Mouse (Mus musculus) heart, embryonic 12.5 days (tissue): ENCODE results near the gene Lrrc4b. TPM values are rescaled to one million over a fixed set of nuclear protein-coding genes. Genes with fewer than 3 reads are reported as not detected.

Experiments
- ATAC-seq: fragments of 200-750 bp; cut with Nextera tagmentation; 2 replicates; pipeline ENCODE4 v1.8.0; 2017; ENCODE audit warnings: moderate TSS enrichment, moderate library complexity; ENCODE audit not compliant: insufficient number of reproducible peaks, low FRiP score
- H3K27ac ChIP-seq: fragments of 300-500 bp; sonication (generic); 2 replicates; pipeline ENCODE4 v1.5.1; 2016; ENCODE audit warnings: mild to moderate bottlenecking, moderate library complexity; ENCODE audit not compliant: poor library complexity, severe bottlenecking
- H3K27me3 ChIP-seq: fragments of 300-500 bp; sonication (generic); replicated peaks from 2 replicates; pipeline ENCODE4 v1.6.1; 2016; ENCODE audit warnings: mild to moderate bottlenecking, moderate library complexity
- H3K36me3 ChIP-seq: fragments of 300-500 bp; sonication (generic); 2 replicates; pipeline ENCODE4 v1.6.1; 2016; ENCODE audit warnings: mild to moderate bottlenecking, moderate library complexity
- H3K4me1 ChIP-seq: fragments of 300-500 bp; sonication (generic); replicated peaks from 2 replicates; pipeline ENCODE4 v1.6.1; 2016; ENCODE audit warnings: mild to moderate bottlenecking
- H3K4me2 ChIP-seq: fragments of 300-500 bp; sonication (generic); 2 replicates; pipeline ENCODE4 v1.6.1; 2016; ENCODE audit warnings: mild to moderate bottlenecking, moderate library complexity
- H3K4me3 ChIP-seq: fragments of 300-500 bp; sonication (generic); 2 replicates; pipeline ENCODE4 v1.5.1; 2016; ENCODE audit warnings: mild to moderate bottlenecking
- H3K9ac ChIP-seq: fragments of 300-500 bp; sonication (generic); 2 replicates; pipeline ENCODE4 v1.6.1; 2016; ENCODE audit warnings: mild to moderate bottlenecking, moderate library complexity
- H3K9me3 ChIP-seq: fragments of 300-500 bp; sonication (generic); replicated peaks from 2 replicates; pipeline ENCODE4 v1.6.1; 2016; ENCODE audit warnings: mild to moderate bottlenecking, moderate library complexity
- microRNA-seq: library from miRNA; unstranded; fragments of <30 nt; microRNA quantifications from one replicate; pipeline ENCODE4, GENCODE M21; 2017
- polyA plus RNA-seq: library from polyadenylated mRNA; unstranded; fragments of >200 nt; fragmentation: Nextera tagmentation; extraction: Ambion mirVana; gene quantifications from 2 replicates; pipeline ENCODE4 v1.2.1, GENCODE M21; 2016

The Lrrc4b gene
- polyA plus RNA-seq, 1 experiment from 2014 or later: 2.3 TPM

DNA sequence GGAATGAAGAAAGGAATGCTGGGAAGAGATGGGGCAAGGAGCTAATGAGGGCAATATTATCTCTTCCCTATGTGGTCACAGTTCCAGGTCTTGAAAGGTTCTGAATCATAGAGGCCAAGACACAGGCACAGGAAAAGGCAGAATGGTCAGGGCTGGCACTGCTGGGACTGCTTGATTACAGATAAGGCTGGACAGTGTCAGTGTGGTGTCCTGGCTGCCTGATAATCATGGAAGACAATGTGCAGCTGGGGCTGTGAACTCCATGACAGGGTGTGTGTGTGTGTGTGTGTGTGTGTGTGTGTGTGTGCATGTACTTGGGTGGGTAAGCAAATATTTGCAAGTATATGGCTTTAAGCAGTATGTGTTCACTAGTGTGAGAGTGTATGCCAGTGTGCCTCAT lies 78.7 kb downstream of the Lrrc4b start:
- peak; percentile 34; the same call in 1 of the 2 replicates for ATAC-seq
- H3K36me3 ChIP-seq: no peaks in the 10 kb centered on the region
- peaks cover 40% of the 10 kb centered on the region for H3K27me3 ChIP-seq
- no peak overlapping the region for H3K27ac ChIP-seq
- H3K4me1 ChIP-seq: 0 out of 2 replicates have a peak, but pooled peaks cover 3% of the 10 kb centered on the region
- H3K4me2 ChIP-seq: no peak overlapping the region
- H3K4me3 ChIP-seq: no peak overlapping the region
- H3K9me3 ChIP-seq: peaks cover 2% of the 10 kb centered on the region; the same call in 1 of the 2 replicates
- no peak overlapping the region for H3K9ac ChIP-seq

Small RNA genes within 50 kb of the gene (microRNA-seq; reads per million reads assigned to microRNA genes)
- gene Mir7052: not detected

Other genes with a start within 250 kb of the Lrrc4b start
- not detected in 2 replicates for gene Klk1b24, start 240.8 kb upstream of the Lrrc4b start, polyA plus RNA-seq
- gene Klk1b3, start 230.8 kb upstream of the Lrrc4b start, polyA plus RNA-seq: not detected in 2 replicates
- not detected in 2 replicates for gene Klk1b4, start 221.6 kb upstream of the Lrrc4b start, polyA plus RNA-seq
- gene Klk1b5, start 213.1 kb upstream of the Lrrc4b start, polyA plus RNA-seq: not detected in 2 replicates
- not detected in 2 replicates for gene Klk1, start 203.7 kb upstream of the Lrrc4b start, polyA plus RNA-seq
- not detected in 2 replicates for gene Gm36864, start 192.8 kb upstream of the Lrrc4b start, polyA plus RNA-seq
- gene 1700028J19Rik, start 182.3 kb upstream of the Lrrc4b start, polyA plus RNA-seq: 1.2 and 1.6 TPM in 2 replicates
- 99.8 and 109 TPM in 2 replicates for gene 2410002F23Rik, start 182.3 kb upstream of the Lrrc4b start, polyA plus RNA-seq
- gene Acp4, start 171.6 kb upstream of the Lrrc4b start, polyA plus RNA-seq: not detected in 2 replicates
- not detected in 2 replicates for gene Gm15517, start 167.6 kb upstream of the Lrrc4b start, polyA plus RNA-seq
- gene Clec11a, start 122.1 kb upstream of the Lrrc4b start, polyA plus RNA-seq: 0.68 and 0.79 TPM in 2 replicates
- 0.80 and 0.86 TPM in 2 replicates for gene Shank1, start 118.8 kb upstream of the Lrrc4b start, polyA plus RNA-seq
- 0.55 and 0.63 TPM in 2 replicates for gene Syt3, start 44.9 kb upstream of the Lrrc4b start, polyA plus RNA-seq
- 0.40 and 0.94 TPM in 2 replicates for gene 1700008O03Rik, start 43.2 kb upstream of the Lrrc4b start, polyA plus RNA-seq
- gene Aspdh, start 36.4 kb downstream of the Lrrc4b start, polyA plus RNA-seq: 0.46 and 1.5 TPM in 2 replicates
- gene Josd2, start 39.0 kb downstream of the Lrrc4b start, polyA plus RNA-seq: 141 and 145 TPM in 2 replicates
- gene Emc10, start 67.5 kb downstream of the Lrrc4b start, polyA plus RNA-seq: 111 and 114 TPM in 2 replicates
- 10.1 and 12.7 TPM in 2 replicates for gene Fam71e1, start 67.6 kb downstream of the Lrrc4b start, polyA plus RNA-seq
- 0.94 and 1.2 TPM in 2 replicates for gene Mybpc2, start 95.6 kb downstream of the Lrrc4b start, polyA plus RNA-seq
- 0.15 TPM in 1 of 2 replicates, not detected in the other for gene Spib, start 103.1 kb downstream of the Lrrc4b start, polyA plus RNA-seq
- gene Pold1, start 119.8 kb downstream of the Lrrc4b start, polyA plus RNA-seq: 63.1 and 68.1 TPM in 2 replicates
- 54.7 and 55.3 TPM in 2 replicates for gene Nr1h2, start 124.9 kb downstream of the Lrrc4b start, polyA plus RNA-seq
- 0.12 TPM in 1 of 2 replicates, not detected in the other for gene Napsa, start 143.4 kb downstream of the Lrrc4b start, polyA plus RNA-seq
- 0.15 and 0.17 TPM in 2 replicates for gene Kcnc3, start 161.6 kb downstream of the Lrrc4b start, polyA plus RNA-seq
- 0.59 and 1.0 TPM in 2 replicates for gene Myh14, start 241.8 kb downstream of the Lrrc4b start, polyA plus RNA-seq